Mouse (Mus musculus) ES-E14 (cell line): ENCODE measurements at regions not wholly inside any gene's neighbourhood (a gene's known extent, or its start where the extent isn't known, plus 50 kb on each side); places are given as distances from the start of the nearest gene placed in this dataset.

Experiments used
- CHD2 ChIP-seq: IDR thresholded peaks from 2 replicates; pipeline ENCODE4 v1.6.1; 2014; ENCODE audit warnings: mild to moderate bottlenecking, low read depth, low read length, inconsistent platforms
- ZNF384 ChIP-seq: IDR thresholded peaks from 2 replicates; pipeline ENCODE4 v1.6.1; 2012; ENCODE audit warnings: low read depth, low read length, inconsistent platforms

DNA sequence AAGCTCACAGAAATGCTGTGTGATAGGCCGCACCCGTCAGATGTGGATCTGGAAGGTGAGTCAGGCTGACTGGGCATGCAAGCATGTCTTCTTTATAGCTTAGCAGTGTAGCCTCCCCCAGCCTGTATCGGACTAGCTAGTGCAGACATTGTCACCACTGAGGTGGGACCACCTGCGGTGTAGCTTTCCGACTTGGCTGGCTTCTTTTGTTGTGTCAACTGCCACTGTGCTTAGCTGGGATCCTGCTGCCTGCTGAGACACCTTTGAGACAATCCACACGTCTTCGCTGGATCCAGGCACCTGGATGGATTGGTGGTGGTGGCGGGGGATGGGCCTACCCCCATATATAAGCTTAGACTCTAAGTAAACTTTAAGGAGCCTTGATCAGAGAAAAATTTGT lies 177.7 kb upstream of the Unc93a2 start:
- TF ChIP-seq ZNF384, result no peak
- TF ChIP-seq CHD2, result no peak
